Mouse (Mus musculus): Measurements from ENCODE around the gene Dlec1.

Dlec1 gene

DNA sequence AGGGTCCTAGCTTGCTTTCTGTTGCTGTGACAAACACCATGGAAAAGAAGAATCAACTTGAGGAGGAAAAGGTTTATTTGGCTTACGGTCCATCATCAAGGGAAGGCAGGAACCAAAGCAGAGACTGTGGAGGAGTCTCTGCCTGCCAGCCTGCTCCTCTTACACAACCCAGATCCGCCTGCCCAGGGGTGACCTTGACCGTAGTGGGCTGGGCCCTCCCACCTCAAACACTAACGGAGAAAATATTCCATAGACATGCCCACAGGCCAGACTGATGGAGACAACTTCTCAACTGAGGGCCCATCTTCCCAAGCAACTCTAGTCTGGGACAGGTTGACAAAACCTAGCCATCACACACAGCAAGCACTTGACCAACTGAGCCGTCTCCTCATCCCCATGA lies 39.8 kb downstream of the Dlec1 start:
- no peak for DNase-seq (ENCODE audit: low spot score)

DNA sequence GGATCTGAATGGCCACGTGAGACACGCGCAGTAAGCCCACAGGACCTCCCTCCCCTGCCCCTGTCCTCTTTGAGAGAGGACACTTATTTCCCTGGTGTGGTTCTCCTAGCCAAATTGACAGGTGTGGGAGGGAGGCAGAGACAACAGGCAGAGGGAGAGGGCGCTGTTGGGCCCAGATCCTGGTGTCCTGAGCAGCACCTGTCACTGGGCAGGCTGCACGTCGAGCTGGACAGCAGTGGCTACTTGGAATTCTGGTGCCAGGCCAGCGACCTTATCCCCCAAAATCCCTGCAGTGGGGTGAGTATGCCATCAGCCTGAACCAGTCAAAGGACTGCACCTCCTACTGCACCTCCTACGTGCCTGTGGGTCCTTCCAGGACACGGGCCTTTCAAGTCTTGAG lies 41.1 kb downstream of the Dlec1 start:
- no peak for DNase-seq (ENCODE audit: low spot score)

DNA sequence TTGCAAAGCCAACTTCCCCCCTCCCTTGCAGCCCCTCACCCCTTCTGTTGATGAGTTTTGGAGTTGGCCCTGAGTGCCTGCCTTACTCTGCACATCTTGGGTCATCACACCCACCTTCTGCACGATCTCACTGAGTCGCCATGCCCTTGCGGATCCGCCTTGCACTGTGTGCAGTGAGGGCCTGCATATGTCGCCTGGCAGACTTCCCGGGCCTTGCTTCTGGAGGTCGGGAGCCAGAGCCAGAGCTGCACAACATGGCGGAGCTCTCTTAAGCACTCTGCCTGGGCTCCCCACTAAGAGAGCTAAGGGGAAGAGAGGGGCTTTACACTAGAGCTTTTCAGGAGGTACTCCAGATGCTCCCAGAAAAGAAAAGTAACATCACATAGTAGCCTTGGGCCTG lies 42.4 kb downstream of the Dlec1 start:
- DNase-seq (ENCODE audit: low spot score), result no peak

- DNase-seq (ENCODE audit: low spot score), result no peak
Measured at GRCm38 (mm10) chr9:119145137-119145536, 42.9 kb downstream of the Dlec1 start.

GRCm38 (mm10) chr9:119145638-119146037 lies 43.4 kb downstream of the Dlec1 start:
- no peak for DNase-seq (ENCODE audit: low spot score)

DNA sequence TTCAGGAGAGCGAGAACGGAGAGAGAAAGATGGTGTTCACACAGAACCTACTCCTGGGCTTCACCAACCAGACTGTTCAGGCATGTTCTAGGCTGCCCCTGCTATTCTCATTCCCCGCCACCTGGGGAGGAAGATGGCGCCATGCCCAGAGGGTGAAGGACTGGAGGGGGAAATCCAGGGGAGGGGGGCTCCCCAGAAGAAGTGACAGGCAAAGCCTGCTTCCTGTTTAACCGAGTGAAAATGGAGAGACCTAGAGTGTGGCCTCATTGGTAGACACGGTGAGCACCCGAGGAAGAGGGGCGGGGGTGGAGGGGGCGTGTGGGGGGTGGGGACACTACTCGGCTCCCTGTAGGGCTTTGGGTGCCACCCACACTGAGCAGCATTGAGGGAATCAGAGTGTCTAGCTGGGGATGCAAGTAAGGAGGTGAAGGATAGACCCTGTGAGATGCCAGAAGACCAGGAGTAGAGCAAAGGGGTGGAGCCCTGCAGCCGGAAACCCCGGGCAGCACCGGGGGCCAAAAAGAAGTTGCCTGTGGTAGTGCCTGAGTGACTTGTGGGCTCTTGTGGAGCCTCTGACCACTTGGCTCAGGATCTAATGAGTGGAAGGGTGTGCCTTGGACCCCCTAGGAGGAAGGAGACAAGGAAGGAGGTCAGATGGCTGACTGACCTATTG lies 44.0 kb downstream of the Dlec1 start:
- DNase-seq (ENCODE audit: low spot score), result no peak

DNA sequence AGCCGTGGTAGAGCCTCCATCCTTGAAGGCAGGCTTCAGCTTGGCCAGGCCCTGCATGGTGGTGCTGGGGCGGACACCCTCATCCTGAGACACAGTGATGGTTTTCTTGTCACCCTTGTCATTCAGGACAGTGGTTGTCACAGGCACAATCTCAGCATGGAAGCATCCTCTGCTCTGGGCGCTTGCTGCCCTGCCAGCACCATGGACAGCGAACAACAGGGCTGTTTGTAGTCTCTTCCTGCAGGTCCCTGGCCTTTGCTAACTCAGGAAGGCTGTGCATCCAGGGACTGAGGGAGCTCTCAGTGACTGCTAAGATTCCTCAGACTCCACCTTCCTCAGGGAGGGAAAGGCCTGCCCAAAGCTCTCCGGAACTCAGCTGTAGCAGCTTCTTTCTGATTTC lies 47.3 kb downstream of the Dlec1 start:
- peak; percentile 70 for DNase-seq (ENCODE audit: low spot score)

- no peak for DNase-seq (ENCODE audit: low spot score)
Measured at GRCm38 (mm10) chr9:119151751-119152150, 49.5 kb downstream of the Dlec1 start.

DNA sequence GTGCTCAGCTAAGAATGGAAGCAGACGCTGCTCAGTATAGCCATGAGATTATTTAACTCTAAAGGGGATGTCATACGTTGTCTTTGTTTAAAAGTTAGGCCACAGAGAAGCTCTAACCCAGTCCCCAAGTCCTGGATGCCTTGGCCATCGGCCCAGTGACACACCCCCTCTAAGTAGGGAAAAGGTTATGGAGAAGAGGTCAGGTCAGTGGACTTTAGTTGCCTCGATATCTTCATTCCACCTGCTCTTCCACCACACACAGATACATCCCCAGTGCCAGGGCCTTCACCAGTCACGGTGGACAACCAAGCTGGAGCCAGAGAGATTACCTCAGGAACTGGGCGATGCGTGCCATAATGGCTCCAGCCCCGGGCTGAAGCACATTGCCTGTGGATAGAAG lies 53.1 kb downstream of the Dlec1 start:
- no peak for DNase-seq (ENCODE audit: low spot score)

- DNase-seq (ENCODE audit: low spot score), result peak; percentile 24
Measured at GRCm38 (mm10) chr9:119155826-119156225, 53.5 kb downstream of the Dlec1 start.

DNA sequence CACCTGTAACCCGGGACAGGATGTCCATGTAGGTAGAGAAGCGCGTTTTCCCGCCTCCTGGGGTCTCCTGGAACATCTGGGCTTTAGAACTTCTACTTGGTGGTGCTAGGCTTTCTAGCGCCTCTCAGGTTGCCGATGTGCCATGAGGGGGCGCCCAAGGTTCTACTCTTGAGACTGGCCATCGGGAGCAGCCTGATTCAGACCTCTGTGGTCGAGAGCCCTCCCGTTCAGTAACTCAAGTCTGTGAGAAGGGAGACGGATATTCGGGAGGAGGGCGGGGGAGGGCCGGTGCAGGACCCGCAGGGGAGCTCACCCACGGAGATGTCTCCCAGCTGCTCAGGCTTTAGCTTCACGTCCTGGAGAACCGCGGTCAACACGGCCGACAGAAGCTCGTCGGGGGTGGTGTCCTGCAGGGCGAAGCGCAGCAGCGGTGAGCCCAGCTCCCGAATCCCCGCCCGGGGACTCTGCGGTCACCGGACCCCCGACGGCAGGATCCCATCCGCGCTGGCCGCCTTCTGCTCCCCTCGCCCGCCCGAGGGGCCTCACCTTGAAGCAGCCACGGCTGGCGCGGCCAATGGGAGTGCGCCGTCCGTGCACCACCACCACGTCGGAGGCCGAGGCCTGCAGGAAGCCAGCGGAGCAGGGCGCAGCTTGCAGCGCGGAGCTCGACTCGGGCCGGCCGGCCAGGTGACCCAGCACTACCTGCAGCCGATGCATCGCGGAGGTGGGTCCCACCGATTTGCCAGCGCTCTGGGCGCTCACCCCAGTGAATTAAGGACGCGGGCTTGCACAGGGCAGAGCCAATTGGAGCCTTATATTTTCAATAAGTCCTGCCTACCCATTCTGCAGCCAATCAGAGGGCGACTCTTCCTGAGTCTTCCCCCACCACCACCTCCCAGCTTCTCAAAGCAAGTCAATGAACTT lies 54.3 kb downstream of the Dlec1 start, which contains the start of gene Acaa1b:
Gene Acaa1b (minus strand): TSS at position 816 of the 924 bp plus-strand sequence.
- DNase-seq (ENCODE audit: low spot score), result peak; percentile 83

DNA sequence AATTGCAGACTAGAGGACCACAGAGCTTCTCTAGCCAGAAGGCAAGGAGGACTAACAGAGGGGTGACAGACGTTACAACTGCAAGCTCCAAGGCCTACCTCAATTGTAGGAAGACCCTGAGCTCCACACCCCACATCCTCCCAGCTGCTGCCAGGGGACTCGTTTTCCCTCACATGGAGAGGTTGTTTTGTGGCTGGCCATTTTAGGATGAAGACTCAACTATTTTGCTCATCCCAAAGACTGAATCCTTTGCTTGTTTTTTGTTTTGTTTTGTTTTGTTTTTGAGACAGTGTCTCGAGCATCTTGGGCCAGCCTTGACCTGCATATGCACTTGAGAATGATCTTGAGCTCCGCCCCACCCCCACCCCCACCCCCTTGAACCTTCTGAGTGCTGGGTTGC lies 56.6 kb downstream of the Dlec1 start, which contains the start of gene Gm47289:
Gene Gm47289 (plus strand): TSS at position 301 of the 400 bp plus-strand sequence.
- no peak for DNase-seq (ENCODE audit: low spot score)

DNA sequence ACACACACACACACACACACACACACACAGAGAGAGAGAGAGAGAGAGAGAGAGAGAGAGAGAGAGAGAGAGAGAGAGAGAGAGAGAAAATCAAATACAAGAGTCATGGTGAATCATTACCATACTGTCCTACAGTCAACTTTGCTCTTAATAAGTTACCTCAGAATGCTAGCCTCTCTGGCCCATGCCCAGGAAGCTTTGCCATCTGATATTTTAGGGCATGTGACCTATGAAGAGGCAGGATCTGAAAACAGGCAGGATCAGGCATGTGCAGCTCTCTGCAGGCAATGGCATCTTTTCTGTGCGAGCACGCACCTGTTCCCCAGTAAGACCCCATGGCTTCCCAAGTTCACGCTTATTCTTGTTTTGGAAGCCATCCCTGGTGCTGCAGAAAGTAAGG lies 58.4 kb downstream of the Dlec1 start:
- DNase-seq (ENCODE audit: low spot score), result no peak

DNA sequence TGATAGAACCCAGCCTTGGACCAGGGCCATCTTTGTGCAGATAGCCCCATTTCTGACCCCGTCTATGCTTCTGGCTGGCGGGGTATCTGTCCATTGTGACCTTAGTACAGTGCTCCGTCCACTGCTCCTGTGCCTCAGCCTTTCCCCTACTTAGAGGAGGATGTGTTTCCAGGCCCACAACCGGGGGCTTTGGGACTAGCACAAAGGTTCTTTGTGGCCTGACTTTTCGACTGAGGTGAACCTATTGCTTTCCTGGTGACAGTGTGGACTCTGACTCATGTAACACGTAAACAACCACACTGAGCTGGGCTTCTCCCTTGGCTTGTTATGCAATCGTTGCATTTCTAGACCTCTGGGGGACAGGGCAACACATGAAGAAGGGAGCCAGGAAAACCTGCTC lies 62.5 kb downstream of the Dlec1 start:
- DNase-seq (ENCODE audit: low spot score), result no peak

DNA sequence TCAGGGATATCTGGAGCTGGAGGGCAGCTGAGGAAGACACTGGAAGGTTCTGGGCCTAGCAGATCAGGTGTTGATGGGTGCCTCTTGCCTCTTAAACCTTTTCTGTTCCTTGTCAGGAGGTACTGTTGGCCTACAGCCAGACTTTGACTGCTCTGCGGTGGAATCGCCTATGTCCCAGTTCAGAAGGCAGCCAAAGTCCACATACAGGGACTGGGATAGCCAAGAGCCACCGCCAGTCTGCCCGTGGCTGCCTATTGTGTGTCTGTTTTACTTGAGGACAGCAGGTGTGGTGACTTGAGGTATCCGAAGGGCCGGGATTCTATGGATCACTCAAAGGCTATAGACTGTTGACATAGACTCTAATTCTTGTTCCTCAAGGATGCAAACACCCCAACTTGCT lies 63.3 kb downstream of the Dlec1 start:
- no peak for DNase-seq (ENCODE audit: low spot score)

GRCm38 (mm10) chr9:119167608-119168007 lies 65.3 kb downstream of the Dlec1 start:
- DNase-seq (ENCODE audit: low spot score), result no peak

DNA sequence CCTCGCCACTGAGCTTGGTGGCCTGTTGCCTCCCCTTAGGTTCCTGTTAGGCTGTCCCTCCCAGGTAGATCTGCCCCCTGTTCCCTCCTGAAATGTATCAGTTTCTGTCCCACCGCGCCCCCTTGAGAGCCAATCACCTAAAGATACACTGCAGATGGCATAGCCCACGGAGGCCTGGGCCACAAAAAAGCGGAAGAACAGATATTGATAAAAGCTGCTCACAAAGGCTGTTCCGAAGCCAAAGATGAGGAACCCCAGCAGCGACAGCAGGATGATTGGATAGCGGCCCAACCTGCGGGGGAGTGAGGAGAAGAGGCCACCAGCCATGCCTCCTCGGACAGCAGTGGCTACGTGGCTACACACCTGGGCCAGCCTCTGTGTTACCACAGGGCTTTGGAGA lies 77.0 kb downstream of the Dlec1 start:
- no peak for DNase-seq (ENCODE audit: low spot score)

GRCm38 (mm10) chr9:119181241-119181728 lies 79.0 kb downstream of the Dlec1 start:
- peak; percentile 23 for DNase-seq (ENCODE audit: low spot score)

DNA sequence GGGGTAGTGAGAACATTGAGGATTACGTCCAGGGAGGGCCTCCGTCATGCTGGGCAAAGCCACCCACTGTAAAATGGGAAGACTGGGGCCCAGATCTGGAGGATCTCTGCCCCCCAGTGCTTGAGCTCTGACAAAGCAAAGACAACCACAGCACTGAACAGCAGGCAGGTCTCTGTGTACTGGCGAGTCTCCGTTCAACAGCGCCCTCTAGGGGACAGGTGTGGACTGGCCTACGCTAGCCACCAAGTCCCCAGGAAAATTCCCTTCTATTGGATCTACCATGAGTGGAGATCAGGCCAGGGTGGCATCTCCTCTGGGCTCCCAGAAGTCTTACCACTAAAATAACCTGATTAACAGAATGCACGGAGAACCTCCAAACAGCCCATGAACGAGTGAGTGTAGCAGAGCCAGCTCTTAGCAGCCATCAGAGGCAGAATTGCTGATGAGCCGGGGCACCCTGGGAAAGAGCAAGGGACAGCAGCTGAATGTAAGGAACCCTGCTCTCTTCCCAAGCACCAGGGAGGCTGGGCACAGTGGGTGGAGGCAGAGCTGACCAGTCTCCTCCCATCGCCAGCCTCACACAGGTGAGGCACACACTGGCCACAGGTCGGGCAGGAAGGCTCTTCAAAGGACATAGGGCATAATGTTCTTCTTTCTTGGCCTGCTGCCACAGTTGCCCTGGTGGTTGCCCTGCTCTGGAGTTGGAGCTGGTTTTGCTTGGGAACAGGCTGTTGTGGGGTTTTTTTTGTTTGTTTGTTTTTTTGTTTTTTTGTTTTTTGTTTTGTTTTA lies 90.1 kb downstream of the Dlec1 start:
- peak; percentile 23 for DNase-seq (ENCODE audit: low spot score)
